Mouse (Mus musculus): ENCODE data around the gene Hoxa2. TPM values are rescaled to one million over a fixed set of nuclear protein-coding genes. Genes with fewer than 3 reads are reported as not detected.

The Hoxa2 gene
- polyA plus RNA-seq, 1 experiment from 2014 or later, result 0.98 TPM

DNA sequence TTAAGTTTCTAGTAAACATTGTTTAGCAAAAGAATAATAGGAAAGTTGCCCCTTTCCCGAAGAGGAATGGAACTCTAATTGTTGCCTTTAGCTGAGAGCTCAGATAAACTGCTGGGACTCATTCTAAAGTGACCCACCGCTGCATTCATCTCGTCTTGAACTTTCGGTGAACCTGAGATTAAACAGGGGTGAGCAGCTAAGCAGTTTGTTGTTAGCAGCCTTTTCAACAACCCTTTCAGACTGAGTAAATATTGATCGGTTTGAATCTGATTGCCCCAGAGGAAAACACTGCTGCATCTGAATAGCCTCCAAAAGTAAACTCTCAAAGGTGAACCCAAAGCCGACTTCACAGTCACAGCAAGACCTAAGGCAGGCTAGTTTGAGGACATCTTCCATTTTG, 11.4 kb downstream of the Hoxa2 start:
- no peak for ATAC-seq (ENCODE audit: insufficient number of reproducible peaks, low FRiP score)
- Histone ChIP-seq H3K4me2 (no peak overlapping the region), H3K9ac (no peak overlapping the region)

GRCm38 (mm10) chr6:52152226-52153193, 12.1 kb downstream of the Hoxa2 start:
- ATAC-seq (ENCODE audit: insufficient number of reproducible peaks, low FRiP score), result no peak
- no peak overlapping the region for H3K4me2 ChIP-seq
- H3K27ac ChIP-seq (ENCODE audit: poor library complexity, severe bottlenecking), result no peak overlapping the region
- H3K9ac ChIP-seq, result no peak overlapping the region
- no peaks in the 10 kb centered on the region for H3K4me1 ChIP-seq (replicated peaks)
- WGBS, result 12% methylated on average over 16 of the region's 16 CpGs
- peaks cover 86% of the 10 kb centered on the region for H3K27me3 ChIP-seq (replicated peaks)
- H3K4me3 ChIP-seq, result no peak overlapping the region
- no peaks in the 10 kb centered on the region for H3K36me3 ChIP-seq
- peaks cover 8% of the 10 kb centered on the region for H3K9me3 ChIP-seq (replicated peaks)

More for the DNA sequence above, 11.4 kb downstream of the Hoxa2 start:
- Histone ChIP-seq H3K9me3 (replicated peaks) (peaks cover 8% of the 10 kb centered on the region), H3K4me3 (no peak overlapping the region), H3K27me3 (replicated peaks) (peaks cover 86% of the 10 kb centered on the region), H3K27ac (ENCODE audit: poor library complexity, severe bottlenecking) (no peak overlapping the region), H3K4me1 (replicated peaks) (no peaks in the 10 kb centered on the region; the same call in 1 of the 2 replicates), H3K36me3 (no peaks in the 10 kb centered on the region)
- WGBS, result 5% methylated on average over 6 of the region's 6 CpGs

GRCm38 (mm10) chr6:52151571-52151970, 13.1 kb downstream of the Hoxa2 start:
- Histone ChIP-seq H3K4me1 (replicated peaks) (no peaks in the 10 kb centered on the region), H3K4me2 (no peak overlapping the region), H3K9ac (no peak overlapping the region), H3K36me3 (no peaks in the 10 kb centered on the region), H3K9me3 (replicated peaks) (peaks cover 8% of the 10 kb centered on the region), H3K4me3 (no peak overlapping the region), H3K27ac (ENCODE audit: poor library complexity, severe bottlenecking) (no peak overlapping the region), H3K27me3 (replicated peaks) (peaks cover 86% of the 10 kb centered on the region)
- WGBS, result 18% methylated on average over 4 of the region's 4 CpGs
- ATAC-seq (ENCODE audit: insufficient number of reproducible peaks, low FRiP score), result no peak

DNA sequence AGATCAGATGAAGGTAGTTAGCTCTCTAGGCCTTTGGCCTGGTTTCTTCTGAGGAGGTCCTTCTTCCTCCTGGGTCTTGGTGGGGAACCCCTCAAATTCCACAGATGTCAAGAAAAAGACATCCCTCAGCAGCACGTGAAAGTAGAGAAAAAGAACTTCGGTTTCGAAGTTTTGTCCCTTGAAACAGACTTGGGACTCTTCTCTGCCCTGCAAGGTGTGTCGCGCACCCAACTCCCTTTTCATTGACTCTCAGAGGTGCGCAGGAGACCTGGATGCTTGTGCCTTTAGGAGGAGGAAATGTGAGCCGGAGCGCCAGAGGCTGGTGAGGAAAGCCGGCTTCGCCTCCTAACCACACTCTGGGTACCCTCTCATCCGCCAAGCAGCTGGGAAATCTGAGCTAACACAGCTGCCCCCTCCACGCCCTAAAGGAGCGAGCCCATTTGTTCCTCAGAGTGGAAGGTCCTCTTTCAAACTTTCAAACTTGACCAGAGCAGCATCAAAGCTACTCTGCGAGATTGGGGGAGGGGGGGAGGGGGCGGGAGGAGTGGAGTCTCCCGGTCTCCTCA, 14.1 kb downstream of the Hoxa2 start:
- 6% methylated on average over 16 of the region's 16 CpGs for WGBS
- no peaks in the 10 kb centered on the region for H3K4me1 ChIP-seq (replicated peaks)

GRCm38 (mm10) chr6:52139115-52139514, 25.5 kb downstream of the Hoxa2 start:
- WGBS, result 82% methylated on average over 5 of the region's 5 CpGs
- H3K4me1 ChIP-seq (replicated peaks), result no peaks in the 10 kb centered on the region
- H3K4me3 ChIP-seq, result no peak overlapping the region
- H3K27me3 ChIP-seq (replicated peaks), result peaks cover 25% of the 10 kb centered on the region
- H3K9ac ChIP-seq, result no peak overlapping the region
- H3K27ac ChIP-seq (ENCODE audit: poor library complexity, severe bottlenecking), result no peak overlapping the region
- H3K9me3 ChIP-seq (replicated peaks), result no peaks in the 10 kb centered on the region
- no peaks in the 10 kb centered on the region for H3K36me3 ChIP-seq
- no peak for ATAC-seq (ENCODE audit: insufficient number of reproducible peaks, low FRiP score)
- H3K4me2 ChIP-seq, result no peak overlapping the region

More for the DNA sequence above, 14.1 kb downstream of the Hoxa2 start:
- H3K4me2 ChIP-seq, result no peak overlapping the region
- no peak overlapping the region for H3K9ac ChIP-seq
- H3K27me3 ChIP-seq (replicated peaks), result peaks cover 84% of the 10 kb centered on the region
- H3K36me3 ChIP-seq, result no peaks in the 10 kb centered on the region
- H3K27ac ChIP-seq (ENCODE audit: poor library complexity, severe bottlenecking), result no peak overlapping the region
- peaks cover 8% of the 10 kb centered on the region for H3K9me3 ChIP-seq (replicated peaks)
- ATAC-seq (ENCODE audit: insufficient number of reproducible peaks, low FRiP score), result no peak
- H3K4me3 ChIP-seq, result no peak overlapping the region

GRCm38 (mm10) chr6:52138576-52138975, 26.1 kb downstream of the Hoxa2 start:
- 71% methylated on average over 10 of the region's 10 CpGs for WGBS
- Histone ChIP-seq H3K27me3 (replicated peaks) (peaks cover 28% of the 10 kb centered on the region), H3K4me1 (replicated peaks) (no peaks in the 10 kb centered on the region), H3K36me3 (no peaks in the 10 kb centered on the region), H3K27ac (ENCODE audit: poor library complexity, severe bottlenecking) (no peak overlapping the region), H3K9me3 (replicated peaks) (no peaks in the 10 kb centered on the region), H3K9ac (no peak overlapping the region), H3K4me2 (no peak overlapping the region), H3K4me3 (no peak overlapping the region)
- ATAC-seq (ENCODE audit: insufficient number of reproducible peaks, low FRiP score), result no peak

GRCm38 (mm10) chr6:52137841-52138535, 26.6 kb downstream of the Hoxa2 start:
- ATAC-seq (ENCODE audit: insufficient number of reproducible peaks, low FRiP score), result no peak
- H3K4me1 ChIP-seq (replicated peaks), result no peaks in the 10 kb centered on the region
- no peak overlapping the region for H3K4me3 ChIP-seq
- no peaks in the 10 kb centered on the region for H3K9me3 ChIP-seq (replicated peaks)
- H3K27ac ChIP-seq (ENCODE audit: poor library complexity, severe bottlenecking), result no peak overlapping the region
- H3K36me3 ChIP-seq, result no peaks in the 10 kb centered on the region
- WGBS, result 67% methylated on average over 9 of the region's 9 CpGs
- peaks cover 28% of the 10 kb centered on the region for H3K27me3 ChIP-seq (replicated peaks)
- no peak overlapping the region for H3K9ac ChIP-seq
- no peak overlapping the region for H3K4me2 ChIP-seq

DNA sequence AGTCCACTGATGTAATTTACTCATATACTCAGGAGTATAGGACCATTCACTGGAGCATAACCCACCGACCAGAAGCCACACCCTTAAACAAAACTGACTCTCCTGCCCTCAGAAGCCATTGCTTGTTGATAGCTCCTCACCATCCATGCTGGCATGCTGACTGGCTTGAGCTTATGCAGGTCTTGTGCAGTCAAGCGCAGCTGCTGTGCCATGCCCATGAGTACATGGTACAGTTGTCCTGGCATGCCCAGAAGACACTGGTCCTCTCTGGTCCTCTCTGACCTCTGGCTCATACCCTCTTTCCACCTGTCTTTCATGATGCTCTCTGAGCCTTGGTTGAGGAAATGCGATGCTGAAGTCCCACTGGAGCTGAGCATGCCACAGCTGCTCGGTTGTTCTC, 41.0 kb downstream of the Hoxa2 start:
- no peaks in the 10 kb centered on the region for H3K36me3 ChIP-seq
- H3K9me3 ChIP-seq (replicated peaks), result peaks cover 7% of the 10 kb centered on the region; the same call in 1 of the 2 replicates
- no peaks in the 10 kb centered on the region for H3K4me1 ChIP-seq (replicated peaks)
- H3K4me3 ChIP-seq, result no peak overlapping the region
- ATAC-seq (ENCODE audit: insufficient number of reproducible peaks, low FRiP score), result no peak
- no peak overlapping the region for H3K4me2 ChIP-seq
- no peak overlapping the region for H3K9ac ChIP-seq
- peaks cover 48% of the 10 kb centered on the region for H3K27me3 ChIP-seq (replicated peaks)
- WGBS, result 71% methylated on average over 4 of the region's 4 CpGs
- no peak overlapping the region for H3K27ac ChIP-seq (ENCODE audit: poor library complexity, severe bottlenecking)

DNA sequence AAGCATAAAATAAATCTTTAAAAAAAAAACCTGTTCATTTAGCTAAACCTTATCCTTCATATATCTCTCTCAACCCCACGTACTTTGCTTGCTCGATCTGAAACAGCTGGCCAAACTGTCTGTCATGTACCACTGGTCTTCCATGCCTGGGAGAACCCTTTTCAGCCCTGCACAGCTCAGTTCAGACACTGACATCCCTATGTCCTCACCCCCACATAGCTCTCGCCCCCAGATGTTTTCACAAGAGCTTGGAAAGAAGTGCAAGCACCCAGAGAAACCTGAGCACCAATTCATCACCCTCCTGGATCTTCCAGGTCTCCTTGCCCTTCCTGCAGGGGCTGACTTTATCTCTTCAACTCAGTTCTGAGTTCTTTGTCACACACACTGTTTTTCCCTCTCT, 43.5 kb downstream of the Hoxa2 start:
- H3K4me3 ChIP-seq, result no peak overlapping the region
- 51% methylated on average over 3 of the region's 3 CpGs for WGBS
- H3K27me3 ChIP-seq (replicated peaks), result peaks cover 68% of the 10 kb centered on the region
- H3K27ac ChIP-seq (ENCODE audit: poor library complexity, severe bottlenecking), result no peak overlapping the region
- H3K36me3 ChIP-seq, result no peaks in the 10 kb centered on the region
- H3K4me2 ChIP-seq, result no peak overlapping the region
- ATAC-seq (ENCODE audit: insufficient number of reproducible peaks, low FRiP score), result no peak
- 0 out of 2 replicates have a peak, but pooled peaks cover 6% of the 10 kb centered on the region for H3K4me1 ChIP-seq (replicated peaks)
- H3K9ac ChIP-seq, result no peak overlapping the region
- no peaks in the 10 kb centered on the region for H3K9me3 ChIP-seq (replicated peaks)

- no peaks in the 10 kb centered on the region for H3K36me3 ChIP-seq
- WGBS, result 41% methylated on average over 6 of the region's 6 CpGs
- H3K4me2 ChIP-seq, result no peak overlapping the region
- no peaks in the 10 kb centered on the region for H3K9me3 ChIP-seq (replicated peaks)
- no peak for ATAC-seq (ENCODE audit: insufficient number of reproducible peaks, low FRiP score)
- 0 out of 2 replicates have a peak, but pooled peaks cover 14% of the 10 kb centered on the region for H3K4me1 ChIP-seq (replicated peaks)
- no peak overlapping the region for H3K27ac ChIP-seq (ENCODE audit: poor library complexity, severe bottlenecking)
- H3K4me3 ChIP-seq, result no peak overlapping the region
- no peak overlapping the region for H3K9ac ChIP-seq
- H3K27me3 ChIP-seq (replicated peaks), result peaks cover 85% of the 10 kb centered on the region
These were observed 45.6 kb downstream of the Hoxa2 start for GRCm38 (mm10) chr6:52118903-52119635.

All from heart, embryonic 12.5 days (tissue).